Mouse (Mus musculus): Measurements from ENCODE around the gene Ttll11.

Ttll11 gene

DNA sequence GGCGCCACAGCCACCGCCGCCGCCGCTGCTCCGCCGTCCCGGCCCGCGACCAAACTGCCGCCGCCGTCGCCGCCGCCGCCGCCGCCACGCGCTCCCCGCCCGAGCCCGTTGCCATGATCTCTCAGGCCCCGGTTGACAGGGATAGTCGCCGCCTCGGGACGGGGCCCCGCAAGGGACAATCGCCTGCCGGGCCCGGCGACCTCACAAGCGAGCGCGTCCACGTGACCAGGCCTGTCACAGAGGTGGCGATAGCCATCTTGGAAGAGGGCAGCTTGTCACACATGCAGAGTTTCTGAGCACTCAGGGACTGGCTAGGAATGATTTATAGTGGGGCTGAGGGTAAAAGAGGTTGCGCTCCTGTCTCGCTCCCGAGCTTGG lies at the start of gene Ttll11:
TSS of gene Ttll11 (minus strand) at position 270 of the 378 bp plus-strand sequence.
- DNase-seq (ENCODE audit: low spot score in 2 of 2) = peak; percentile 87 to 93

GRCm38 (mm10) chr2:36023291-36023690 lies 43.6 kb upstream of the Ttll11 start:
- DNase-seq (ENCODE audit: low spot score in 2 of 2) = no peak

DNA sequence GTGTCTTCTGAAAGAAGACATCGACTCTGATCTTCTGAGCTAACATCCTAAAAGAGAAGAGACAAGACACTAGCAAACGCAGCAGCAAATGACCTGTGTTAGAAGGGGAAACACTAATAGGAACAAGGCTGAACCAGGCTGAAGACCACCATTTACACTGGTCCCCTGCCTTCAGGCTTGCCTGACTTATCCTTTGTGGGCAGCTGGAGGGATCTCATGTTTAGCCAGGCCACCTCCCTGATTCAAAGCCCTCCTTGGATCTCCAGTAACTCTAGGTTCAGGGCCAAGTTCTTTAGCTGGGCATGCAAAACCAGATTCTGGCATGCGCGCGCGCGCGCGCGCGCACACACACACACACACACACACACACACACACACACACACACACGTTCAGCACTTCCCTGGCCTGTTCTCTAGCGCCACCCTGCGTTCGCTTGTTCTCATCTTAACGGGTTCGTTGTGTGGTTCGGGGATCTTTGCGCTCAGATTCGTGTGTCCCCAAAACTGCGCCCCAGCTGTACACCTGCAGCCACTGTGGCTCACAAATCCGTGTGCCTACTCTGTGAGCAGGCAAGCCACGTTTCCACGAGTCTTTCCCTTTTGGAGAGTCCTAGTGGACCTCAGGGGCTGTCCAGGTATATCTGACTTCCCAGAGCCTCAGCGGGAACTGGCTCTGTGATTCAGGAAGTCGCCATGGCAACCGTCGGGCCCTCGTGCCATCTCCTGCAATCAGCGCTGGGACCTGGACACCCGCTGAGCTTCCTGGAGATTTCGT lies 41.9 kb upstream of the Ttll11 start:
- peak; percentile 44 to 81 for DNase-seq (ENCODE audit: low spot score in 2 of 2)

DNA sequence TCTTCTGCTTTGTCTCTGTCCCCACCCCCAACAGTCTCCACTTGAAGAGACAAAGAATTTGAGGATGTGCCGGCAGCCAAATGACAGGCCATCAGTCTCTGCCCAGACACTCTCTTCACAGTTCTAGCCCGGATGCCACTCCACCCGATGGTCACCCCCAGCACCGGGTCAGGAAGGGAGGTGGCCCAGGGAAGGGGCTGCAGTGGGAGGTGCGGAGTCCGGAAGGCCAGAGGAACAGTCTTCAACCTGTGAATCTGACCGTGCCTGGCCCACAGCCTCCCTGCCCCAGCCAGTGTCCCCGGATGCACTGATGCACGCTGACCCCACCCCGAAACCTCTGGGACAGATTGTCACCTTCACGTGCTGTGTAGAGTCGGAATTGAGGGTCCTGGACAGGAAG lies 33.3 kb upstream of the Ttll11 start:
- DNase-seq (ENCODE audit: low spot score in 2 of 2) = no peak

- DNase-seq (ENCODE audit: low spot score in 2 of 2) = no peak
Measured at GRCm38 (mm10) chr2:36011331-36011825, 31.7 kb upstream of the Ttll11 start.

DNA sequence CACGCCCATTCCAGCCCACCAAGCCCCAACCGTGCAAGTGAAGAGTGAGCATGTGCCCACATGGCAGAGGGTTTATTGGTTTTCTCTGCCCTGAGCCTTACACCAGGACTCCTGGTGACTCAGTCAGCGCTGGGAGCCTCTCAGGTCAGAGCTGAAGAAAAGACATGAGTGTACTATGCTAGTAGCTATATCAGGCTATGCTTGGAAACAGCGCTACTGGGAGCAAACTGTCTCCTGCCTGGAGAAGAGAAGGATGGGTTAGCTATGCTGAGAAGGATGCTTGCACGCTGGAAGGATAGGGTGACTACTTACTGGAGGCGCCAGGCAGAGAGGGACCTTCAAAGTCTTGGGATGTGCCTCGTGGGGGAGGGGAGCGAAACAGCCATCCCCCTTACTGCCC lies 30.9 kb upstream of the Ttll11 start:
- no peak for DNase-seq (ENCODE audit: low spot score in 2 of 2)

DNA sequence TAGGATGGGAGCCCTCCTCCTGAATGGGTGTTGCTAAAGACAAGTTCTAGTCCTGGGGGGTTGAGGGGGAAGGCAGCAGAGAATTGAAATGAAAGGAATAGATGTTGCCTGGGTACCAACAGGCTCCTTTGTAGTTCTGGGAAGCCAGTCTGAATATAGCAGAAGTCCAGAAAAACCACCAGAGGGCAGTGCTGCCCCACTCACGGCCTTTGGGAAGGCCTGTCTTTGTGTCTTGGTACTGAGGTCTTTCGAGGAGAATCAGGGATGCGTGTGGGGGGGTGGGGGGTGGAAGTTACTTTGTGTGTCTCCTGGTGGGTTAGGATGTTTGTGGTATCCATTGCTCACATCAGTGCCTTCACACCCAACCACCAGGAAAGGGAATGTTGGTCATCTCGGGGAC lies 29.7 kb upstream of the Ttll11 start:
- DNase-seq (ENCODE audit: low spot score in 2 of 2) = peak; percentile 50 to 80

DNA sequence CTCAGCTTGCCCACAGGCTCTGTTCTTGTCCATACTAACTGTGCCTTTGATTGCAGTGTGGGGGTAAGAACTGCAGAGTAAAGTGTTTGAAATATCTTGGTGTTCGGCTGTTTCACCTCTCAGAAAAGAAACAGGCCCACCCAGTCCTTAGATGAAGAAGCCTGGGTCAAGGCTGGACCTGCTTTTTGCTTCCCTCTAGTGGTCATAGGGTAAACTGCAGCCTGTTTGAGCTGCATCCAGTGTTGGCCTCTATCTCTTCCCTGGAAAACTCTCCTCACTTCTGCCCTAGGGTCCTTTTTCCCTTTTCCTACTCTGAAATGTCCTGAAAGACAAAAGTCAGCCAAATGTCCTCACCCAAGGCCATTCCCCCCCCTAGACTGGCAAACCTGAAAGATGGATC lies 28.4 kb upstream of the Ttll11 start:
- DNase-seq (ENCODE audit: low spot score in 2 of 2) = peak in 1 of 2 experiments; percentile 71

DNA sequence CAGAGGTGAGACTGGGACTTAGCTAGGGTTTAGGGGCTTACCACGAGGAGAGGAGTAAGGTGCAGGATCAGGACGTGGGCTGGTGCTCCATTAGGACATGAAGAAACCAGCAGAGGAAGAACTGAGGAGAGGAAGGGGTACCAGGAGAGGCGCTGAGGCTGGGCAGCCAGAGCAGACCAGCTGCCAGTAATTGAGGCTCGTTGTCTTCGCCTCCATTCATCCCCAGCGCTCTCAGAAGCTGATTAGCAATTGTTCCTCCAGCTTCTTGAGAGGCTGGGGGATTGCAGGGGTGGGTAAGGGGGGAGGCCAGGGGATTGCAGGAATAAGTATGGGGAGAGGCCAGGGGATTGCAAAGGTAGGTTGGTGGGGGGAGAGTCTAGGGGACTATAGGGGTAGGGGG lies 22.5 kb upstream of the Ttll11 start:
- no peak for DNase-seq (ENCODE audit: low spot score in 2 of 2)

GRCm38 (mm10) chr2:36000390-36000789 lies 20.7 kb upstream of the Ttll11 start:
- DNase-seq (ENCODE audit: low spot score in 2 of 2) = no peak

GRCm38 (mm10) chr2:35999212-35999611 lies 19.5 kb upstream of the Ttll11 start:
- no peak for DNase-seq (ENCODE audit: low spot score in 2 of 2)

DNA sequence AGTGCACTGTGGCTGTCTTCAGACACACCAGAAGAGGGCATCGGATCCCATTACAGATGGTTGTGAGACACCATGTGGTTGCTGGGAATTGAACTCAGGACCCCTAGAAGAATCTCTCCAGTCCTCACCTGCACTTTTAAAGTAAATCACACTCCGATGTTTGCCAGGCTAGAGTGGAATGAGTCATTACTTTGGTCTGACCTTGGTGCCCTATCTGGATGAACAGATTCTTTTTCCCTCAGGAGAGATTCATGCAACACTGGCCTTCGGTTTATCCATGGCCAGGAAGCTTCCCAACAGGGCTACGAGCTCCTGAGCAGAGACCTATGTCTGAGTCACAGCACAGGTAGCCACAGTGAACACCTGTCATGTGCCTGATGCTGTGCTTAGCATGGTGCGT lies 18.7 kb upstream of the Ttll11 start:
- no peak for DNase-seq (ENCODE audit: low spot score in 2 of 2)

- DNase-seq (ENCODE audit: low spot score in 2 of 2) = no peak
Measured at GRCm38 (mm10) chr2:35996753-35997152, 17.0 kb upstream of the Ttll11 start.

- DNase-seq (ENCODE audit: low spot score in 2 of 2) = no peak
Measured at GRCm38 (mm10) chr2:35994303-35994702, 14.6 kb upstream of the Ttll11 start.

GRCm38 (mm10) chr2:35993481-35993880 lies 13.8 kb upstream of the Ttll11 start:
- no peak for DNase-seq (ENCODE audit: low spot score in 2 of 2)

- DNase-seq (ENCODE audit: low spot score in 2 of 2) = no peak
Measured at GRCm38 (mm10) chr2:35992259-35992658, 12.5 kb upstream of the Ttll11 start.

DNA sequence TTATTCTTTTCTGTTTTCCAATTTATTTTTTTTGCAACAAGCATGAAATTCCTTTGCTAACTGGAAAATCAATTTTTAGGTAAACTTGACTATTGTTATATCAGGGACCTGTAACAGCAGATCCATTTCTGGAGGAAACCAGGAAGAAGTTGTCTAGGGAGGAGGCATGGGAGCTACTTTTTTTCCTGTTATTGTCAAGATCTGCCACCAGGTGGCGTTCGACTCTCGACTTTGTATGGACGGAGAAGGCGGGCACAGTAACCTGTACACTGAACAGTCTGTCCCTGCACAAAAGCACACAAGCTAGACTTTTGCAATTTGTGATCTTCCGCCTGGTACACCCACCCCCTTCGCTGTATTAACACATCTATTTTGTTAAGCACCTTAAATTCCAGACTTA lies 4.2 kb upstream of the Ttll11 start:
- peak; percentile 50 to 78 for DNase-seq (ENCODE audit: low spot score in 2 of 2)

DNA sequence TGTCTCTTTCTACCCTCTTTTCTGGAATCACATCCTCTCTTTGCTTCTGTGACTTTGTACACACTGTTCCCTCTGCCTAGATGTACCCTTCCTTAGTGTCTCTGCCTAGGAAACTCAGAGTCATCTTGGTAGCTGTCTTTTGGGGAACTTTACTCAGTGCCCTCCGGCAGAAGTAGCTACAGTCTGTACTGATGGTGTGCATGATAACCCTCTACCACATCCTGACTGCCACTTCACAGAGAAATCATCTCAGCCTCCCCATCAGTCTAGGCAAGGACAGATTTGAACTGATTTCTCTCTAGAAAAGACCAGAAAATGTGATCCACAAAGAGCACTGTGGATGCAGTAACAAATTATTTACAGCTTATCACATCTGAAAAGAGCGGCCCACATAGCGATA lies 2.2 kb upstream of the Ttll11 start:
- DNase-seq (ENCODE audit: low spot score in 2 of 2) = no peak

DNA sequence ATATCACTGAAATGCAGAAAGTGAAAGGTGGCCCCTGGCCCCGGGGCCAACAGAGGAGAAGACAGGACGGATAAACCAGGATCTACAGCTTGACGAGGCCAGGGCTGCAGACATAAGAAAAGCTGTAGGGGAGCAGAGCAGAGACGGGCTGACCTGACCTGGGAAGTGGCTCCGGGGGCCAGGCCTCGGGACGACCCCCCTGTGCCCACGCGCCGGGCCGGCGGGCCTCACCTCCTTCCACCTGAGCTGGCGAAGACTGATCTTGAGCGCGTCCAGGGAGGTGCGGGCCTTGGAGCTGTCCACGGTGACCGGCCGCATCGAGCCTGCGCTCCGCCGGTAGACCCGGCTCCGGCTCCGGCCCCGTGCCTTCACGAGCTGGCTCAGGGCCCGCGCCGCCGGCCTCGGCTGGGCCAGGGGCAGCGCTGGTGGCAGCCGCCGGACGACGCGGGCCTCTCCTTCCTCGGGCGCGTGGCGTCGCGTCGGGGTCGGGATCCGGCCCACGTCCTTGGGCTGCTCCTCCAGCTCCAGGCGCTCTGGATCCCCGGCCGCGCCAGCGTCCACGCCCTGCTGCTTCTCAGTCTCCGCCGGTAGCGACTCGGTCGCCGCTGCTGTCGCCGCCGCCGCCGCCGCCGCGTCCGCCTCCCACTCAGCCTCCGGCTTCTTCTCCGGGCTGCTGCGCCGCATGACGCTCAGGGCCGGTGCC lies 621 bp downstream of the Ttll11 start:
- peak; percentile 28 to 76 for DNase-seq (ENCODE audit: low spot score in 2 of 2)

DNA sequence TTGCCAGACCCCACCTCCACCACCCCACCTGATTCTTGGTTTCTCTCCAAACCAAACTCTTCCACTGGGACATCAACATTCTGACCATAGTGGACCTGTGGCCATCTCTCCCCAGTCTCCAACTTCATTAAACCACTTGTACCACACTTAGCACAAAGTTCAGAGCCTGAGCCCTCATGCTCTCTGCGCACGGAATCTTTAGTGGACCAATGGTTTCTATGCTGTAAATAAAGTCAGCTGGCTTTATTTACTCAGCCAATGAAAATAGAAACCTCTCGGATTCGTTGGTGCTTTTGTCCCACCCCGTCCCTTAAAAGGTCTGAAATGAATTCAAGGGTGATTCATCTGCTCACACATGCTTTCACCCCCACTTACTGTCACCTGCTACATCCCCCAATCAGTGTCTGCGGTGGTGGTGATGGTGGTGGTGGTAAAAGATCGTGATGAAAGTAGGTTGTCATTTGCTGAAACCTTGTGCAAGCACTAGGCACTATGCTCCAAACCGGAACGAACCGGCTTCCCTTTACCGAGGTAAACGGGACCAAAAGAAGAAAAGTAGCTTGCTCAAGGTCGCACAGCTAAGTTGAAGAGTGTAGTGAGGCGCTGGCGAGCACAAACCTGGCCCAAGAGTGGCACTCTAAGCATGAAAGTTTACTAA lies 1.3 kb downstream of the Ttll11 start:
- DNase-seq (ENCODE audit: low spot score in 2 of 2) = no peak

- DNase-seq (ENCODE audit: low spot score in 2 of 2) = no peak
Measured at GRCm38 (mm10) chr2:35977749-35978148, 2.0 kb downstream of the Ttll11 start.

DNA sequence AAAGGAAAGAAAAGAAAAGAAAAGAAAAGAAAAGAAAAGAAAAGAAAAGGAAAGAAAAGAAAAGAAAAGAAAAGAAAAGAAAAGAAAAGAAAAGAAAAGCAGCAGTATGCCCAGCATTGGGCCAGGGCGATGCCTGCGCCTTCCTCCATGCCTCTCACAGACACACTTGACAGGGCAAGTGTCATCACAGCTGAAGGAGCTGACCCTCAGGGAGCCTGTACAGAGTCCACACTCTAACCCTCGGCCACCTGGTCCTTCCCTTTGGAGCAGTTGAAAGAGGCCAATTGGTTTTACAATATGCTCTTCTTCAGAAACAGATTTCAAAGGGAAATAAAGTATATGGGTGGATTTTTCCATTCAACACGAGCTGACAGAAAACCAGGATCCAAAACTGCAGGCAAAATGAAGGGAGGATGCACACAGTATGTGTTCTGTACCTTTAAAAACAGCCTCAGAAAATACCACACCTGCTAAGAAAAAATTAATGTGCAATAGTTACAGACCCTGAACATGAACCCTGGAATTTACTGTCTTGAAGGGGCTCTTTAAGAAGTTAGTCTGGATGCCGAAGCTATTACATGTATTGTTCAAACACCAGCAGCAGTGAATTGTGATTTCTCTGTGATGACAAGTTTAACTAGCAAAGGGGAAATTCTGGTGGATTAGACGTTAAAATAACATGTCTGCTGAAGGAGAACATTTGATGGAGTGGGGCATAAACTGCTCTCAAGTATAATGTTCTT lies 7.3 kb downstream of the Ttll11 start:
- no peak for DNase-seq (ENCODE audit: low spot score in 2 of 2)
